Mouse (Mus musculus): ENCODE measurements around the gene Tsc1. TPM values are rescaled to one million over a fixed set of nuclear protein-coding genes. Genes with fewer than 3 reads are reported as not detected.

The Tsc1 gene
- polyA plus RNA-seq, 1 experiment from 2014 or later, result 14.2 TPM

DNA sequence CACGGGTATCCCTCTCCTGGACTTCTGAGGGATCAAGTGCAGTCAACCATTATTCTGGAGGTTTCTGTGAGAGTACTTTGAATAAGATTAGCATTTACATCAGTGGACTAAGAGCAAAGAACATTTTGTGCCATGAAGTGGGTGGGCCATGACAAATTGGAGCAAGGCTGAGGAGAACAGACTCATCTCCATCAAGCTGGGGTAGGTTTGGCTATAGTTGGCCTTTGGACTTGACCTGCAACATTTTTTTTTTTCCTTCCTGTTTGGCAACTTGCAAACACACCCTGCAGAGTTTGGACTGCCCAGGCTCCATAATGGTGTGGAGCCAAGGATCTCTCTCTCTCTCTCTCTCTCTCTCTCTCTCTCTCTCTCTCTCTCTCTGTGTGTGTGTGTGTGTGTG is 8.4 kb upstream of the Tsc1 start:
- no peak for ATAC-seq (replicated peaks; ENCODE audit: insufficient number of reproducible peaks, low FRiP score, low TSS enrichment)
- Histone ChIP-seq H3K4me1 (ENCODE audit: control insufficient read depth, insufficient read depth, low read length) (0 out of 2 replicates have a peak, but pooled peaks cover 4% of the 10 kb centered on the region), H3K4me3 (ENCODE audit: low read depth, low read length) (no peak overlapping the region), H3K4me2 (no peak overlapping the region), H3K9me3 (replicated peaks; ENCODE audit: control insufficient read depth, low read length) (no peaks in the 10 kb centered on the region), H3K27me3 (ENCODE audit: control insufficient read depth, insufficient read depth, low read length) (no peaks in the 10 kb centered on the region), H3K9ac (ENCODE audit: low read depth, low read length) (no peak overlapping the region), H3K36me3 (ENCODE audit: control insufficient read depth, insufficient read depth, low read length) (no peaks in the 10 kb centered on the region), H3K27ac (ENCODE audit: low read depth, low read length) (no peak overlapping the region)
- WGBS (ENCODE audit: insufficient replicate concordance), result 59% methylated on average over 1 of the region's 1 CpGs

DNA sequence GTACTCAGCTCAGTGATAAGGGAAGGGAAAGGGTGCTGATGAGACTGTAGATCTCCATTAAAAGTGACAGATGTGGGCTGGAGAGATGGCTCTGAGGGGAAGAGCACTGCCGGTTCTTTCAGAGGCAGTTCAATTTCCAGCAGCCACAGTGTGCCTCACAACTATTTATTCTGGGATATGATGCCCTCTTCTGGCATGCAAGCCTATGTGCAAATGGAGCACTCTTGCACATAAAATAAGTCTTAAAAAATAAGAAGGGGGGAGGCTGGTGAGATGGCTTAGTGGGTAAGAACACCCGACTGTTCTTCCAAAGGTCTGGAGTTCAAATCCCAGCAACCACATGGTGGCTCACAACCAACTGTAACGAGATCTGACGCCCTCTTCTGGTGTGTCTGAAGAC is 7.9 kb upstream of the Tsc1 start:
- no peaks in the 10 kb centered on the region for H3K36me3 ChIP-seq (ENCODE audit: control insufficient read depth, insufficient read depth, low read length)
- H3K9ac ChIP-seq (ENCODE audit: low read depth, low read length), result no peak overlapping the region
- H3K4me1 ChIP-seq (ENCODE audit: control insufficient read depth, insufficient read depth, low read length), result 0 out of 2 replicates have a peak, but pooled peaks cover 4% of the 10 kb centered on the region
- no peak for ATAC-seq (replicated peaks; ENCODE audit: insufficient number of reproducible peaks, low FRiP score, low TSS enrichment)
- H3K9me3 ChIP-seq (replicated peaks; ENCODE audit: control insufficient read depth, low read length), result no peaks in the 10 kb centered on the region
- no peak overlapping the region for H3K4me3 ChIP-seq (ENCODE audit: low read depth, low read length)
- no peak overlapping the region for H3K27ac ChIP-seq (ENCODE audit: low read depth, low read length)
- no peaks in the 10 kb centered on the region for H3K27me3 ChIP-seq (ENCODE audit: control insufficient read depth, insufficient read depth, low read length)
- H3K4me2 ChIP-seq, result no peak overlapping the region
- WGBS (ENCODE audit: insufficient replicate concordance), result 50% methylated on average over 4 of the region's 4 CpGs

DNA sequence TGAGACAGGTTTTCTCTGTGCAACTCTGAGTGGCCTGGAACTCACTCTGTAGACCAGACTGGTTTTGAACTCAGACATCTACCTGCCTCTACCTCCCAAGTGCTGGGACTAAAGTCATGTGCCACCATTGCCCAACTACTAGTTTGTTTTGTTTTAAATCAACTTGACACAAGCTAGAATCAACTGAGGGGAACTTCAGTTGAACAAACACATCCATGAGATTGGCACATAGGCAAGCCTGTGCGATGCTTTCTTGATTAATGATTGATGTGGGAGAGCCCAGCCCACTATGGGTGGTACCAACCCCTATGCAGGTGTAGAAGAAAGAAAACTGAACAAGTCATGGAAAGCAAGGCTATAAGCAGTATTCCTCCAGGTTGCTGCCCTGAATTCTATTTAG is 5.8 kb upstream of the Tsc1 start:
- 92% methylated on average over 1 of the region's 1 CpGs for WGBS (ENCODE audit: insufficient replicate concordance)
- H3K27me3 ChIP-seq (ENCODE audit: control insufficient read depth, insufficient read depth, low read length), result no peaks in the 10 kb centered on the region
- no peak for ATAC-seq (replicated peaks; ENCODE audit: insufficient number of reproducible peaks, low FRiP score, low TSS enrichment)
- no peaks in the 10 kb centered on the region for H3K36me3 ChIP-seq (ENCODE audit: control insufficient read depth, insufficient read depth, low read length)
- 0 out of 2 replicates have a peak, but pooled peaks cover 10% of the 10 kb centered on the region for H3K4me1 ChIP-seq (ENCODE audit: control insufficient read depth, insufficient read depth, low read length)
- H3K27ac ChIP-seq (ENCODE audit: low read depth, low read length), result no peak overlapping the region
- H3K9ac ChIP-seq (ENCODE audit: low read depth, low read length), result no peak overlapping the region
- no peak overlapping the region for H3K4me3 ChIP-seq (ENCODE audit: low read depth, low read length)
- no peak overlapping the region for H3K4me2 ChIP-seq
- H3K9me3 ChIP-seq (replicated peaks; ENCODE audit: control insufficient read depth, low read length), result no peaks in the 10 kb centered on the region

DNA sequence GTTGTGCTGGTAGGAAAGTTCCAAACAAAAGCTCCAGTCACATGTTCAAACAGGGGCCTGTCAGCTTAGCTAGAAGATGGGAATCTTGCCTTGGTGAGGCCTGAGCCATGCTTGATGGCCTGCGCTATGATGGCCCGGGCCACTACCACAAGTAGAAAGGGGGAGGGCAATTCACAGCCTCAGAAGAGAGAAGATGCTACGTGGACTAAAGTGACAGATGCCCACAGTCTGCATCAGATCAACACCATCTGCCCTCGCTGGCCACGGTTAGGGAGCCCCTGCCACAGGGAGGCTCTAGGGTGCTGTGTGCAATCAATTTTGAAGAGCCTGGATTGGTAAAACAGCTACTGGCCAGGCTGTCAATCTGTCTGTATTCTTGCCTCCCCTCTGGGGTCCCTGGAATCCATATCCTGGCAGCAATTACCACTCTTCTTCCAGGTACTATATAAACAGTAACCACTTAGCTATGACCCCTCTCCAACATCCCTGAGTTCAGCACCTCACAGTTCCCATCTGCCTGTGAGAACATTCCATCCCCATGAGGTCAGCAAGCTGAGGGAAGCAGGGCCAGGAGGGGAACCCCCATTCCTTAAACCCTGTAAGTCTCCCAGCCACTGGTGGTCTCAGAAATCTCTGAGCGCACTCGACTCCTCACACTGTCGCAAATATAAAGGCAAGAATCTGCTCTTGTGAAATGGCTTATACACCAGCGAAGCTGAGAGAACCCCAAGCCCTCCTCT is 3.8 kb upstream of the Tsc1 start:
- peaks cover 14% of the 10 kb centered on the region for H3K4me1 ChIP-seq (ENCODE audit: control insufficient read depth, insufficient read depth, low read length)
- no peak for ATAC-seq (replicated peaks; ENCODE audit: insufficient number of reproducible peaks, low FRiP score, low TSS enrichment)
- no peak overlapping the region for H3K4me3 ChIP-seq (ENCODE audit: low read depth, low read length)
- no peak overlapping the region for H3K4me2 ChIP-seq
- H3K27ac ChIP-seq (ENCODE audit: low read depth, low read length), result no peak overlapping the region
- no peaks in the 10 kb centered on the region for H3K36me3 ChIP-seq (ENCODE audit: control insufficient read depth, insufficient read depth, low read length)
- 69% methylated on average over 9 of the region's 9 CpGs for WGBS (ENCODE audit: insufficient replicate concordance)
- H3K27me3 ChIP-seq (ENCODE audit: control insufficient read depth, insufficient read depth, low read length), result no peaks in the 10 kb centered on the region
- H3K9me3 ChIP-seq (replicated peaks; ENCODE audit: control insufficient read depth, low read length), result no peaks in the 10 kb centered on the region
- no peak overlapping the region for H3K9ac ChIP-seq (ENCODE audit: low read depth, low read length)

DNA sequence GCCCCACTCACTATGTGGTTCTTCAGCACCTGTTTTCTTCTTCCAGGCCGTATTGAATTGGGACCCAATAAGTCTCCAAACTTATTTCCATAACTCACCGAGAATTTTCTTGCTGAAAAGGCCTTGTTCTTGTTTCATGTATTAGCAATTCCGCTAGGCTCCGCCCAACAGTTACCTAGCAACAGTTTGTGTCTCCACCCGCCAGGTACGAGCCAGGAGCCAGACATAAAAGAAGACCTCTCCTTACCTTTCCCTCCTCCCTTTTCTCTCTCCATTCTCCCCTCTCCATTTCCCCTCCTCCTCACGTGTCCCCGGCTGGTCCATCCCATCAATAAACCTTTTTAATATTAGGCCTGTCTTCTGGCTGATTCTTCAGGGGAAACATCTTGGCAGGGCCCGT is 2.7 kb upstream of the Tsc1 start:
- ATAC-seq (replicated peaks; ENCODE audit: insufficient number of reproducible peaks, low FRiP score, low TSS enrichment), result no peak
- WGBS (ENCODE audit: insufficient replicate concordance), result 29% methylated on average over 9 of the region's 9 CpGs
- Histone ChIP-seq H3K27ac (ENCODE audit: low read depth, low read length) (no peak overlapping the region), H3K36me3 (ENCODE audit: control insufficient read depth, insufficient read depth, low read length) (no peaks in the 10 kb centered on the region), H3K9me3 (replicated peaks; ENCODE audit: control insufficient read depth, low read length) (no peaks in the 10 kb centered on the region), H3K9ac (ENCODE audit: low read depth, low read length) (0 out of 2 replicates have a peak overlapping the region, but pooled peaks have one; percentile 18), H3K4me2 (peak overlapping the region; percentile 50), H3K4me3 (ENCODE audit: low read depth, low read length) (0 out of 2 replicates have a peak overlapping the region, but pooled peaks have one; percentile 11), H3K27me3 (ENCODE audit: control insufficient read depth, insufficient read depth, low read length) (no peaks in the 10 kb centered on the region), H3K4me1 (ENCODE audit: control insufficient read depth, insufficient read depth, low read length) (peaks cover 17% of the 10 kb centered on the region)

DNA sequence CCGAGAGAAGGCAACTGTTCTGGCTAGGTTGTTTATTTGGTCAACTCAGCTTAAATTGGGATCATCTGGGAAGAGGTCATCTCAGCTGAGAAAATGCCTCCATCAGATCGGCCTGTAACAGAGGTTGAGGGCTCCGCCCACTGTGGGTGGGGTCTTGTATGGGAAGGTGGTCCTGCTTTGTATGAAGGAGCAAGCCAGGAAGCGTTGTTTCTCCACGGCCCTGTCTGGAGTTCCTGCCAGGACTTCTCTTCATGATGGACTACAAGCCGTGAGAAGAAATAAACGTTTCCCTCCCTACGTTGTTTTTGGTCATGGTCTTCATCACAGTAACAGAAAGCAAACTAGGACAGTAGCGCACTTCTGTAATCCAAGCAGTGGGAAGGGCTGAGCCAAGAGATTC is 2.1 kb upstream of the Tsc1 start:
- 10% methylated on average over 9 of the region's 9 CpGs for WGBS (ENCODE audit: insufficient replicate concordance)
- no peak for ATAC-seq (replicated peaks; ENCODE audit: insufficient number of reproducible peaks, low FRiP score, low TSS enrichment)
- Histone ChIP-seq H3K27ac (ENCODE audit: low read depth, low read length) (no peak overlapping the region), H3K4me3 (ENCODE audit: low read depth, low read length) (0 out of 2 replicates have a peak overlapping the region, but pooled peaks have one; percentile 11), H3K36me3 (ENCODE audit: control insufficient read depth, insufficient read depth, low read length) (no peaks in the 10 kb centered on the region), H3K4me2 (peak overlapping the region; percentile 50), H3K9ac (ENCODE audit: low read depth, low read length) (0 out of 2 replicates have a peak overlapping the region, but pooled peaks have one; percentile 18), H3K4me1 (ENCODE audit: control insufficient read depth, insufficient read depth, low read length) (peaks cover 17% of the 10 kb centered on the region), H3K27me3 (ENCODE audit: control insufficient read depth, insufficient read depth, low read length) (no peaks in the 10 kb centered on the region), H3K9me3 (replicated peaks; ENCODE audit: control insufficient read depth, low read length) (no peaks in the 10 kb centered on the region)

DNA sequence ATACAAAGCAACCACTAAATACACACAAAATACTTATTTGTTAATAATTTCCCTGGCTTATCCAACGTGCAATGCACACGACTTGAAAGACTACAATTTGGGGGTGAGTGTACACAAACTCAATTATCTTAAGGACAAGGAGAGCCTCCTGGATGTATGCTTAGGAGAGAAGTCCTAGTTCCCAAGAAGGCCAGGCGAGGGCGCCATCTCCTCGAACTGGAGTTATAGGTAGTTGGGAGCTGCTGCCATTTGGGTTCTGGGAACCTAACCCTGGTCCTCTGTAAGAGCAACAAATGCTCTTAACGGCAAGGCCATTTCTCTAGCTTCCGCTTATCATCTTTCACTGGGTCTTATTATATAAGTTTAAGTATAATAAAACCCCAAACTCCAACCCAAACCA is 1.2 kb upstream of the Tsc1 start:
- no peaks in the 10 kb centered on the region for H3K27me3 ChIP-seq (ENCODE audit: control insufficient read depth, insufficient read depth, low read length)
- 47% methylated on average over 7 of the region's 7 CpGs for WGBS (ENCODE audit: insufficient replicate concordance)
- H3K27ac ChIP-seq (ENCODE audit: low read depth, low read length), result no peak overlapping the region
- no peaks in the 10 kb centered on the region for H3K9me3 ChIP-seq (replicated peaks; ENCODE audit: control insufficient read depth, low read length)
- ATAC-seq (replicated peaks; ENCODE audit: insufficient number of reproducible peaks, low FRiP score, low TSS enrichment), result no peak
- no peak overlapping the region for H3K4me3 ChIP-seq (ENCODE audit: low read depth, low read length)
- H3K4me1 ChIP-seq (ENCODE audit: control insufficient read depth, insufficient read depth, low read length), result peaks cover 17% of the 10 kb centered on the region
- H3K9ac ChIP-seq (ENCODE audit: low read depth, low read length), result no peak overlapping the region
- H3K4me2 ChIP-seq, result no peak overlapping the region
- H3K36me3 ChIP-seq (ENCODE audit: control insufficient read depth, insufficient read depth, low read length), result no peaks in the 10 kb centered on the region

DNA sequence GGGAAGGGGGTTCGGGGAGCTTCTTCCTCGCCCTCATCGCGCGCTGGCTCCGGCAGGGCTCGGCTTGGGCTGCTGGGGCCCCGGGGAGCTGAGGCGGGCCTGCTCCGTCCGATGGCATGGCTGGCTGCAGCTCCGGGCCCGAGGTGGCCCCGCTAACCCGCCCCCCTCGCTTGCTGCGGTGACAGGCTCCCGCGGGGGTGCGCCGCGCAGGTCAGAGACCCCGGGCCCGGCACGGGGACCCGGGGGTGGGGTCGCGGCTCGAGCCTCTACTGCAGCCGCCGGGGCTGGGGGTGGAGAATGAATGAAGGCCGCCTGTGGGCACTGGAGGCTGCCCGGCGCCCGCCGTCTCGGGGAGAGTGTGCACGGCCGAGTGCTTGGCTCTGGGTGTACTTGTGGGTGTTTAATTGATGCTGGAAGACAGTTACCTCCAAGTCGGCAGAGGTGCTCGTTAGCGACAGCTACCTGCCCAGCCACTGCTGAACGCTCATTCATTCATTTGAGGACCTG is 460 bp downstream of the Tsc1 start:
- peak overlapping the region; percentile 89 for H3K4me2 ChIP-seq
- peak overlapping the region; percentile 88 for H3K27ac ChIP-seq (ENCODE audit: low read depth, low read length)
- no peaks in the 10 kb centered on the region for H3K9me3 ChIP-seq (replicated peaks; ENCODE audit: control insufficient read depth, low read length)
- H3K27me3 ChIP-seq (ENCODE audit: control insufficient read depth, insufficient read depth, low read length), result no peaks in the 10 kb centered on the region
- H3K4me3 ChIP-seq (ENCODE audit: low read depth, low read length), result peak overlapping the region; percentile 86
- under 1% methylated on average over 42 of the region's 43 CpGs for WGBS (ENCODE audit: insufficient replicate concordance)
- H3K36me3 ChIP-seq (ENCODE audit: control insufficient read depth, insufficient read depth, low read length), result no peaks in the 10 kb centered on the region
- H3K4me1 ChIP-seq (ENCODE audit: control insufficient read depth, insufficient read depth, low read length), result peaks cover 17% of the 10 kb centered on the region
- no peak; the same call in 1 of the 2 replicates for ATAC-seq (replicated peaks; ENCODE audit: insufficient number of reproducible peaks, low FRiP score, low TSS enrichment)
- peak overlapping the region; percentile 87 for H3K9ac ChIP-seq (ENCODE audit: low read depth, low read length)

DNA sequence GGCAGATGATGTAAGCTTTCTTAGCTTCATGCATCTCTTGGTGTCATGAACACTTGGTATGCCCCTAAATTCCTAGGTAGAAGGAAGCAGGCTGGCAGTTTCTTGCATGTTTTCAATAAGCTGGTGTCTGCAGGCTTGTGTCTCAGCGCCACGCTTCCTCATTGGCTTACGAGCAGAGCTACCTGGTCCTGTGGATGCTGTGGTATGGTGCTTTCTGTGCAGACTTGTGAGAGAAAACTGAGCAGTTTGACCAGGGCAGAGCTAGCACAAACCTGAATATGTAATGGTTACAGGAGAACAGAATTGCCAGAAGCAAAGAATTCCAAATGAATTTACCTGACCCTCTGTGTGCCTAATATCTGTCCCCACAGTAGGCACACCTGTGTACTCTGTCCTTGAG is 2.1 kb downstream of the Tsc1 start:
- H3K9ac ChIP-seq (ENCODE audit: low read depth, low read length), result no peak overlapping the region
- 91% methylated on average over 3 of the region's 3 CpGs for WGBS (ENCODE audit: insufficient replicate concordance)
- no peak overlapping the region for H3K4me3 ChIP-seq (ENCODE audit: low read depth, low read length)
- H3K4me2 ChIP-seq, result no peak overlapping the region
- no peaks in the 10 kb centered on the region for H3K9me3 ChIP-seq (replicated peaks; ENCODE audit: control insufficient read depth, low read length)
- peaks cover 13% of the 10 kb centered on the region for H3K4me1 ChIP-seq (ENCODE audit: control insufficient read depth, insufficient read depth, low read length)
- no peaks in the 10 kb centered on the region for H3K36me3 ChIP-seq (ENCODE audit: control insufficient read depth, insufficient read depth, low read length)
- no peak for ATAC-seq (replicated peaks; ENCODE audit: insufficient number of reproducible peaks, low FRiP score, low TSS enrichment)
- H3K27ac ChIP-seq (ENCODE audit: low read depth, low read length), result no peak overlapping the region
- no peaks in the 10 kb centered on the region for H3K27me3 ChIP-seq (ENCODE audit: control insufficient read depth, insufficient read depth, low read length)

Measured in heart, embryonic 11.5 days (tissue).